In the genomic region with DNA sequence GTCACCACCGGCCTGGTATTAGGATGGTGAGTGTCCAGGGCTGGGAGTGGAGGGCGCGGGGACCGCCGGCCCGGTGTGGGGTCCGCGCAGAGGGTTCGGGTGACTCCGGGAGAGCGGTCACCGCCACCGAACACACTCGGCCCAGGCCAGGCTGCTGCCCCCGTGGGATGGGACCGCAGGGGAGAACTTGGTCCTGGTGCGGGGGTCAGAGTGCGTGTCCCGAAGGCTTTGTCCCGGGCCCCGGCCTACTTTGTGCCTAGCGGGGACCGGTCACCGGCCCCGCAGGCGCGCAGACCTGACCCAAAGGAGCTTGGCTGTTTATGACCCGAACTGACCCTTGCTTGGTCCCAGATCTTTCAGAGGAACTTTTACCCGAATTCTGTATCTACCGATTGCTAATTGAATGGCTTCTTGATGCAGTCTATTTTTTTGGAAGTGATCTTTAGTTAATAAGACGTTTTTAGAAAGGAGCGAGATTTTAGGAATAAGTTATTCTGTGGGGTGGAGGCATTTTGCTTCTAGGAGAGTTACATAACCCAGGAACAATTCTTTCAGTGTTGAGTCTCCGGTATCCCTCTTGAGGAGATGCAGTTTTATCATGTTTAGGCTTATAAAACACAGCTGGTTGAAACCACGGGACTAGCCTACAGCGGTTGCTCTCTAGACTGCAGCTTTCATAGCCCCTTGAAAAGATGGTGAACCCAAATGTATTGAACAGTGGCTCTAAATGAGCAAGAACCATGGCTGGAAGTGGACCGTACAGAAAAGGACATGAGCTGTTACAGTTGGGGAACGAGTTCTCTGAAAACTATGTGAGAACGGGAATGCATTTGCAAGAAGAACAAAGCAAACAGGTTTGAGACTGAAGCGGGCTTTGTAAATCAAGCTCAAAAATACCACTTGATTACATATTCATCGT, we compare ENCODE assay signal across 8 mouse cellular contexts. TPM values are rescaled to one million over a fixed set of nuclear protein-coding genes. Genes with fewer than 3 reads are reported as not detected.
DNase-seq lines count a peak whose midpoint lies in the region; ATAC-seq and TF ChIP-seq lines count a peak whose summit lies in the region.

No protein-coding gene starts in this region.

- peaks cover 40% of the 10 kb centered on the region for H3K79me2 ChIP-seq in myocyte (ENCODE audit: control insufficient read depth, insufficient read depth)

- peak overlapping the region; percentile 90 for H3K4me2 ChIP-seq in myocyte (ENCODE audit: low read depth)

- no peaks in the 10 kb centered on the region for H3K36me3 ChIP-seq in myocyte (ENCODE audit: control insufficient read depth, insufficient read depth)

- peak overlapping the region; percentile 71 for H3K4me3 ChIP-seq in myocyte

- peak; percentile 13 for DNase-seq in kidney, adult 18-20 months
- no peak for DNase-seq in kidney, adult 11 months
- DNase-seq in NIH3T3 (ENCODE audit: low read depth) (peak; percentile 50), liver (peak; percentile 45)
- peak; percentile 40 for DNase-seq in induced T-regulatory cell, adult 2 months (ENCODE audit: low read depth)
- DNase-seq in yolk sac, embryonic 10.5 days (ENCODE audit: low spot score), result no peak

- no peaks in the 10 kb centered on the region for H3K27me3 ChIP-seq in myocyte (ENCODE audit: control insufficient read depth, insufficient read depth, insufficient read length)

- peak overlapping the region; percentile 78 for H3ac ChIP-seq in myocyte (ENCODE audit: control insufficient read depth, insufficient read length)

- peak; percentile 7 for ATAC-seq in erythroblast, adult 5-6 weeks (replicated peaks; ENCODE audit: low FRiP score, poor library complexity, severe bottlenecking)

- no peak for TF ChIP-seq POLR2A in myocyte (IDR thresholded peaks at IDR 0.05; ENCODE audit: insufficient read length, low read depth)

TF ChIP-seq in myocyte, 11 proteins besides CTCF, POLR2A, EP300 and RAD21:
- no peak for TF ChIP-seq TCF3 (IDR thresholded peaks at IDR 0.05; ENCODE audit: insufficient read length, low read depth)
- TF ChIP-seq REST (IDR thresholded peaks at IDR 0.05; ENCODE audit: insufficient read depth, insufficient read length), result no peak
- TF ChIP-seq MYOD1 (IDR thresholded peaks at IDR 0.05; ENCODE audit: control insufficient read depth in 1 of 3, insufficient read length in 2 of 3, low read depth in 2 of 3), result no peak
- no peak for TF ChIP-seq USF1 (IDR thresholded peaks at IDR 0.05; ENCODE audit: low read depth)
- no peak for TF ChIP-seq POLR2AphosphoS2 (IDR thresholded peaks at IDR 0.05; ENCODE audit: insufficient read length, low read depth)
- no peak for TF ChIP-seq E2F4 (IDR thresholded peaks at IDR 0.05; ENCODE audit: insufficient read depth)
- no peak for TF ChIP-seq MYOG (IDR thresholded peaks at IDR 0.05; ENCODE audit: control insufficient read depth in 1 of 3, insufficient read depth in 1 of 3, insufficient read length in 2 of 3, low read depth in 2 of 3)
- no peak for TF ChIP-seq CEBPB (IDR thresholded peaks at IDR 0.05; ENCODE audit: insufficient read depth, poor library complexity, severe bottlenecking)
- TF ChIP-seq SRF (IDR thresholded peaks at IDR 0.05; ENCODE audit: control insufficient read depth, insufficient read length, low read depth), result no peak
- TF ChIP-seq TCF12 (IDR thresholded peaks at IDR 0.05; ENCODE audit: insufficient read depth, poor library complexity, severe bottlenecking), result no peak

RNA-seq across cellular contexts. Expression of a gene that starts 0.7 kb away (rescaled TPM):
- 15.0 and 21.3 TPM in 2 replicates for total RNA-seq in erythroblast, adult 5-6 weeks (2015; ENCODE audit: low replicate concordance)
- 11.1 and 13.0 TPM in 2 replicates for total RNA-seq in erythroblast, adult 5-6 weeks (2017; ENCODE audit: low replicate concordance)
- 40.6 TPM for polyA plus RNA-seq in myocyte (2012; fragmentation: generic; extraction: Trizol)

RNA-seq across cellular contexts. Expression of a gene that starts 10.6 kb away (rescaled TPM):
- total RNA-seq in erythroblast, adult 5-6 weeks (2015; ENCODE audit: low replicate concordance), result 20.4 and 31.3 TPM in 2 replicates
- total RNA-seq in erythroblast, adult 5-6 weeks (2017; ENCODE audit: low replicate concordance), result 23.1 and 25.0 TPM in 2 replicates
- polyA plus RNA-seq in myocyte (2012; fragmentation: generic; extraction: Trizol), result 17.2 TPM

RNA-seq across cellular contexts. Expression of a gene that starts 44.4 kb away (rescaled TPM):
- total RNA-seq in erythroblast, adult 5-6 weeks (2015; ENCODE audit: low replicate concordance), result 30.1 and 32.5 TPM in 2 replicates
- 9.3 and 26.3 TPM in 2 replicates for total RNA-seq in erythroblast, adult 5-6 weeks (2017; ENCODE audit: low replicate concordance)
- 104 TPM for polyA plus RNA-seq in myocyte (2012; fragmentation: generic; extraction: Trizol)

RNA-seq across cellular contexts. Expression of a gene that starts 50.0 kb away (rescaled TPM):
- total RNA-seq in erythroblast, adult 5-6 weeks (2015; ENCODE audit: low replicate concordance), result 5.2 and 7.5 TPM in 2 replicates
- 4.0 and 11.5 TPM in 2 replicates for total RNA-seq in erythroblast, adult 5-6 weeks (2017; ENCODE audit: low replicate concordance)
- polyA plus RNA-seq in myocyte (2012; fragmentation: generic; extraction: Trizol), result 15.7 TPM

Comparison
In these comparisons a context has a peak if more than half of its experiments do, and no peak if none do; other contexts are left out.
1. DNase-seq: peak in kidney, adult 18-20 months (single experiment), NIH3T3 (single experiment), induced T-regulatory cell, adult 2 months (single experiment) and liver (single experiment); none in kidney, adult 11 months (single experiment) and yolk sac, embryonic 10.5 days (single experiment).